Mouse (Mus musculus): ENCODE data around the gene Lck.
"Not testable (repeated sequence)": the region's sequence is repeated elsewhere in the genome, so short reads cannot be mapped to it uniquely, and the experiment has no call there.

The Lck gene

DNA sequence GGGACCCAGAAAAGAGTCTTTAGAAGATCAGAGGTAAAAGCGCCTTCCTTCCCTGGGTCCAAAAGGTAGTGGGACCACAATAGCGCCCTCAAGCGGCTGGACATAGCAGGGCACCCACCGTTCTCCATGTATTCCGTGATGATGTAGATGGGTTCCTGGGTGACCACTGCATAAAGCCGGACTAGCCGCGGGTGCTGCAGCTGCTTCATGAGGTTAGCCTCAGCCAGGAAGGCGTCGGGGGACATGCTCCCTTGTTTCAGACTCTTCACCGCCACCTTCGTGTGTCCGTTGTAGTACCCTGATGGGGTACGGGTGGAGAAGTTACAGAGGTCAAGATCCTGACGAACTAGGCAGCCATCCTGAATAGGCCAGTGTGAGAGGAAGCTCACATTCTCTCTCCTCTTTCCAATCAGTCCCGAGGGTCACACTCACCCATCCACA is 18.0 kb downstream of the Lck start:
- peak in 1 of 2 experiments; percentile 29 for DNase-seq (ENCODE audit: low spot score in 2 of 2)

DNA sequence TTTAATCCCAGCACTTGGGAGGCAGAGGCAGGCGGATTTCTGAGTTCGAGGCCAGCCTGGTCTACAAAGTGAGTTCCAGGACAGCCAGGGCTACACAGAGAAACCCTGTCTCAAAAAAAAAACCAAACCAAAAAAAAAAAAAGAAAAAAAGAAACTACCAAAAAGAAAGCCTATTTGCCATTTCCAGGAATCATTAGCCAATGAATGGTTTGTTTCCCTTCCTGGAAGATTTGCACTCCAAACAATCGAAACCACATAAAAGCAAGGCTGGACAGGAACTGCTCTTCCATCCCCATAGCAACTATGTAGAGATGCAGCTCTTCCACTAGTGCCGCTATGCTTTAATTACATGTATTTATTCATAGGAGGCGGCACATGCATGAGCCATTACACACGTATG is 18.9 kb downstream of the Lck start:
- DNase-seq (ENCODE audit: low spot score in 2 of 2), result not testable (repeated sequence)

DNA sequence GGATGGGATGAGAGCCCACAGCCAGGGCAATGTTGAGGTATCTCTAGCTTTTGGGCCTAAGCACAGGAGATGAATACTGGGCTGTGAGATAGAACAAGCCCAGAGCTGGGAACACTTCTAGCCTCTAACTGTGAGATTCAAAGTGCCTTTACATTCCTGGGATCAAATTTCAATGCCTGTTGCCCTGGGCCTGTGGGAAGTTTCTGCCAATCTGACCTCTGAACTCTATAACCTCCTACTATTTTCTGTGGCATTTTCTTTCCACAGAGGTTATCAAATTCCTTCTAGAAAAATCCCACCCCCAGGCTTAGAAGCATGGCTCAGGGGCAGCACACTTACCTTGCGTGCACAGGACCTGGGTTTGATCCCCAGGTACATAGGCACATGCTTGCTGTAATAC is 23.1 kb downstream of the Lck start:
- no peak for DNase-seq (ENCODE audit: low spot score in 2 of 2)

- peak; percentile 53 to 77 for DNase-seq (ENCODE audit: low spot score in 2 of 2)
Measured at GRCm38 (mm10) chr4:129549306-129549705, 24.1 kb downstream of the Lck start.

DNA sequence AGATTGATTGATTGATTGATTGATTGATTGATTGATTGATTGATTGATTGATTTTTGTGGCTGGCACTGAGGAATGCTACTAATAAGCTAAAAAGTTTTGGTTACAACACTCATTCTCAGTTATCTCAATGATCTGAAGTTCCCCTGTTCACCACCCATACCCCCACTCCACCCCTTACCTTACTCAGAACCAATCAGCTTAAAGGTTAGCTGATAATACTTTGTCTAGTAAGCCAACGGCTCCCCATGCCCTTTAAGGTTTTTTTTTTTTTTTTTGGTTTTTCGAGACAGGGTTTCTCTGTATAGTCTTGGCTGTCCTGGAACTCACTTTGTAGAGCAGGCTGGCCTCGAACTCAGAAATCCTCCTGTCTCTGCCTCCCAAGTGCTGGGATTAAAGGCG is 25.8 kb downstream of the Lck start:
- not testable (repeated sequence) for DNase-seq (ENCODE audit: low spot score in 2 of 2)

DNA sequence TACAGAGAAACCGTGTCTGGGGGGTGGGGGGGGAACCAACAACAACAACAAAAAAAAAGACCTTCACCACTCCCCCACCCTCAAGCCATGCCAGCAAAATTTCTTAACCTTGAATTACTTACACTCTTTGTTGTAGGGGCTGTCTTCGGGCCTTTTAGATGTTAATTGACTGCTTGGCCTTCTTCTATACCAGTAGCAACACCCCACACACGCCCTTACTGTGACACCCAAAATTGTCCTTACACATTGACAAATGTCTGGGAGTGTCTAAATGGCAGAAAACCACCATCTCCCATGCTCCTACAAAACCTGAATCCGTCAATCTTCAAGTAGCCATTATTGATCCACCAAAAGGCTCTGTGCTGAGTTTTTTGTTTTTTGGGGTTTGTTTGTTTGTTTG is 29.3 kb downstream of the Lck start:
- no peak for DNase-seq (ENCODE audit: low spot score in 2 of 2)

DNA sequence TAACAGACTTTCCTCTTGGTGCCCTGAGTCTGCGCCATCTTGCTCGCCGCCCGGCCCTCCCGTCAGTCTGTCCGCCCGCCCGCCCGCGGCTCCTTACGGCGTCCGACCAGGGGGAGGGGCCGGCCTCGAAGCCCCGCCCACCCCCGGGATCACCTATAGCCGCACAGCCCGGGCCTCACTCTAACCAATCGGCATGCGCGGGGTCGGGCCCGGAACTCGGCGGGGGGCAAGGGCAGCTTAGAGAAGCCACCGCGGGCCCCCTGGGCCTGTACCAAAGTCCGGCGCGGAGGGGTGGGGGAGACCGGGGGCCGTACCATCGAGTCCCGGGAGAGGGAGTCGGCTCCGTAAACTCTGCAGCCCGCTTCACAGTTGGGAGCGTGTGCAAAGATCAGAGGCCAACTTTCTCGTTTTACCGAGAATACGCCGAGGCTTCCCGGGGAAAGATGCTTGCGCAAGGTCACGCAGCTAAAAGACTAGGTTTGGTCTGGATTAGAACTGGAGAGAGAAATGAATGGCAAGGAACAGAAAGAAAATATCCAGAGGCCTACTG is 30.8 kb downstream of the Lck start, which contains the start of gene Hdac1:
Gene Hdac1, minus strand, starts transcription at position 122 of the 550 bp plus-strand sequence.
- peak; percentile 97 to 98 for DNase-seq (ENCODE audit: low spot score in 2 of 2)

DNA sequence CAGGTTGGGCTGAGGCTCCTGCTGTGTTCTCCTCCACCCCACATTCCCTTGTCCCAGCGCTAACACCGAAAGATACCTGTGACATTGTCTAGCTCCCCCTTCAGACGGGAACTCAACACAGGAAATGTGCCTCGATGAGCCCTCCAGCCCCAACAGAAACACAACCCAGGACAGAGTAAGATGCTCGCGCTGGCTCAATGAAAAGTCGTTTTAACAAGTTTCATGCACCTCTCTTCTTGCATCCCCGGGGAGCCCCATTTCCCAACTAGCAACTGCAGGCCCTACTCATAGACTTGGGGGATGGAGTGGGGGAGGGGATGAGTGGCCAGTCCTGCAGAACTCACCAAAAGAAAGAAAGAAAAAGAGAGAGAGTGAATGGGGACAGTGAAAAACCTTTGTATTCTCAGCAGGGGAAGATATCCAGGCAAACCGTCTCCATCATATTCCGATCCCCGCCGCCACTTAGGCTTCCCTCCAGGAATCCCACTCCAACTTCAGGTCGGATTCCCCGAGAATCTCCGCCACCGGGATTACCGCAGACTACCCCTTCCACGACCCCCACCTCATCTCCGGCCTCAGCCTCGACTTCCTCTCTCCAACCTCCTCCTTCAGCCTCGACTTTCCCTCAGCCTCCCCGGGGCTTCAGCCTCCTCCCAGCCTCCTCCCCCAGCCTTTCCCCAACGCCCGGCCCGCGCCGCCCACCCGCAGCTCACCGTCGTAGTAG is 31.4 kb downstream of the Lck start:
- peak; percentile 41 to 62 for DNase-seq (ENCODE audit: low spot score in 2 of 2)

DNA sequence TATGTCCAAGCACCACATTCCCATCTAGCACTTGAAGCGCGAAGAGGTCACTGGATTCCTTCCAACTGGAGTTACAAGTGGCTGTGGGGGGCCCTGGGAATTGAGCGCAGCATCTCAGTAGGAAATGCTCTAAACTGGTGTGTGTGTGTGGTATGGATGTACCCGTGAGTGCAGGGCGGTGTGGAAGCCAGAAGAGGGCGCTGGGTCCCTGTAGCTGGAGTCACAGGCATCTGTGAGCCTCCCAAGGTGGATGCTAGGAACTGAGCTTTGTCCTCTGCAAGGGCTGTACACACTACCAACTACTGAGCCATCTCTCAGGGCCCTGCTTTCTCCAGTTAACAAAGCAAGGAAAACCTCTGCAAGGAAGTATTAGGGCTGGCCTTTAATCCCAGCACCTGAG is 33.4 kb downstream of the Lck start:
- peak; percentile 40 to 58 for DNase-seq (ENCODE audit: low spot score in 2 of 2)

GRCm38 (mm10) chr4:129528901-129529300 is 44.5 kb downstream of the Lck start:
- not testable (repeated sequence) for DNase-seq (ENCODE audit: low spot score in 2 of 2)

- DNase-seq (ENCODE audit: low spot score in 2 of 2), result no peak
Measured at GRCm38 (mm10) chr4:129525889-129526288, 47.6 kb downstream of the Lck start.

GRCm38 (mm10) chr4:129525338-129525737 is 48.1 kb downstream of the Lck start:
- DNase-seq (ENCODE audit: low spot score in 2 of 2), result no peak

DNA sequence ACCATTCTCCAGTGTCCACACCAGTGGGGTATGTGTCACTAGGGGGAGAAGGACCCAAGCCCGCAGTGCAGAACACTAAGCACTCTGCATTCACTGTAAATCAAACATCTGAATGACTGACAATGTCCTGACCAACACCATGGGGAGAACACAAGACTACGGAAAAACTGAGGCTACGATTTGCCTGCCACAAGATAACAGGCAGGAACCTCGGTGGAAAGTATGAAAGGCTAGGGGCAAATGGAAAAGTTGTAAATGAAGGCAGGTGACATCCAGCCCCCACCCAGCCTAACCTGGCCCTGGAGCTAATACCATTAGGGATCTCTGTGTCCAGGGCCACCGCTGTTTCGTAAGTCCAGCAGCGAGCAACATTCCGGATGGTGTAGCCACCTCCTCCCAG is 54.9 kb downstream of the Lck start:
- no peak for DNase-seq (ENCODE audit: low spot score in 2 of 2)

DNA sequence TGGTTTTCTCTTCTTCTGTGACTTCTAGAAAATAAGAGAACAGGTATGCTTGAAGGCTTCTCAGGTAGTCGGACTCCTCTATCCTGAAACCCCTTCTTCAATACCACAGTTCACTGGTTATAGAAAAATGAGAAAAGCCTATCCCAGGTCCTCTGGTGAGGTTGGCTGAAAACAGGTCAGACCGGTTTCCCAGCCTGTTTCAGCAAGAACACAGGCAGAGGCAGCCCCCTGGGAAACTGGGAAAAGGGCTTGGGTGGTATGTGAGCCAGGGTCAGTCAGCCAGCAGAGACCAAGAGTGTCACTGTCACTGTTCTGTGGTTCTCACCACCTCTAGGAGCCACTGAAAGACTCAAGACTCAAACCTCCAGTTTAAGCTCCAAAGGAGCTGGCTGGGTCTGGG is 56.5 kb downstream of the Lck start:
- no peak for DNase-seq (ENCODE audit: low spot score in 2 of 2)

DNA sequence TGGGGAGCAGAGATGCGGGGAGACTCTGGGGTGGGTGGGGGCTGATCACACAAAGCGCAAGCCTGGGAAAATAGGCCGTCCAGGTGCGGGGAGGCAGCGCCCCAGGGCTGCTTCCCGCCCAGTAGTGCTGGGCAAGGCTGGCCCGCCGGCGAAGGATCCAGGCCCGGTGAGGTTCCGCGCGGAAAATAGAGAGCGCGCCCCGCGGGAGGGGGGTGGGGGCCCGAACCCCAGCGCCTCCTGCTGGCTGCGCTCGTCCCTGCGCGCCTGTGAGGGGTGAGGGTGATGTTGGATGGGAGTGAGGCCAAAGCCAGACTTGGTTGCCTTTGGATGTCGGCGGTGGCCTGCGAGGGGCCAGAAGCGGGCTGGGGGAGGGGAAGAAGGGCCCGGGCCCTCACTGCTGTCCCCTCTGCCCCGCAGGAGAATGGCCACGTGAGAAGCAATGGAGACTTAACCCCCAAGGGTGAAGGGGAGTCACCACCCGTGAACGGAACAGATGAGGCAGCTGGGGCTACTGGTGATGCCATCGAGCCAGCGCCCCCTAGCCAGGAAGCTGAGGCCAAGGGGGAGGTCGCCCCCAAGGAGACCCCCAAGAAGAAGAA is 59.0 kb downstream of the Lck start:
- DNase-seq (ENCODE audit: low spot score in 2 of 2), result peak; percentile 59 to 84

GRCm38 (mm10) chr4:129513891-129514290 is 59.5 kb downstream of the Lck start:
- no peak for DNase-seq (ENCODE audit: low spot score in 2 of 2)

GRCm38 (mm10) chr4:129513086-129513767 is 60.2 kb downstream of the Lck start, which contains the start of gene Marcksl1:
Marcksl1 (plus strand) TSS chr4:129513581.
- peak; percentile 91 to 95 for DNase-seq (ENCODE audit: low spot score in 2 of 2)

GRCm38 (mm10) chr4:129511413-129512096 is 61.9 kb downstream of the Lck start:
- no peak for DNase-seq (ENCODE audit: low spot score in 2 of 2)

- no peak for DNase-seq (ENCODE audit: low spot score in 2 of 2)
Measured at GRCm38 (mm10) chr4:129510723-129511412, 62.6 kb downstream of the Lck start.

DNA sequence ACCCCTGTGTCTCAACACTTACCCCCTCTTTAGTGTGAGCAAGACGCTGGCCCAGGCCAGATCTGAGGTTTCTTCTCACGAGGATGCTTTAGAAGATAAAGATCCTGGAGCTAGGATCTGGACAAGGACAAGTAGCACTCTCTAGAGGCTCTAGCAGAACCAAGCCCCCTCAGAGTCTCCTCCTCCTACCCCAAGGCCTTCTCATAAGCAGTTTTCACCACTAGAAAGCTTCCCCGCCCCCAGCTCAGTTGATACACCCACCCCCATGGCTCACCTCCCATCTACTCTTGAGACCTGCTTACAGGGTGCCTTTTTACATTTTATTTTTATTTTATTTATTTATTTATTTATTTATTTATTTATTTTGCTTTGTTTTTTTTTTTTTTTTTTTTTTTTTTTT is 63.8 kb downstream of the Lck start:
- no peak for DNase-seq (ENCODE audit: low spot score in 2 of 2)
